Mouse (Mus musculus): ENCODE measurements around the gene Bmp6.

The Bmp6 gene

GRCm38 (mm10) chr13:38344713-38345430 is at the start of gene Bmp6:
Bmp6 (plus strand) TSS chr13:38345107.
- DNase-seq (ENCODE audit: low read depth, low spot score): peak; percentile 94

GRCm38 (mm10) chr13:38296166-38296565 is 48.7 kb upstream of the Bmp6 start:
- DNase-seq (ENCODE audit: low read depth, low spot score): no peak

- DNase-seq (ENCODE audit: low read depth, low spot score): no peak
Observed at GRCm38 (mm10) chr13:38296601-38297000, 48.3 kb upstream of the Bmp6 start.

DNA sequence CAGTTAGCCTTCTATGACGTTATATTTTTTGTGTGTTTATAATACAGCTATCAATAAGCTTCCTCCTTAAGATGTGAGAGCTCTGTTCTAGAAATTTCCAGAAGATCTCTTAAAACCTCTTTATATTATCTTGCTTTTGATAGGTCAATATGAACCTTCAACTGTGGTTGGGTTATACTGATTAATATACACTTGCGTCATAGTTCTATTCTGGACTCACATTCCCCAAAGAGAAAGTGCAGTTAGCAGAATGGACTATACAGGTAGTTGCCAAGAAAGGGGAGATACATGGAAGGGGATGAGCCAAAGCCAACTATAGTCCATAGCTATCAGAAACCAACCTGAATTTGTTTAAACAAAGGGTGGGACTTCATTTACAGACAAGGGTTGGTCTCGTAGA is 33.8 kb upstream of the Bmp6 start:
- DNase-seq (ENCODE audit: low read depth, low spot score): no peak

DNA sequence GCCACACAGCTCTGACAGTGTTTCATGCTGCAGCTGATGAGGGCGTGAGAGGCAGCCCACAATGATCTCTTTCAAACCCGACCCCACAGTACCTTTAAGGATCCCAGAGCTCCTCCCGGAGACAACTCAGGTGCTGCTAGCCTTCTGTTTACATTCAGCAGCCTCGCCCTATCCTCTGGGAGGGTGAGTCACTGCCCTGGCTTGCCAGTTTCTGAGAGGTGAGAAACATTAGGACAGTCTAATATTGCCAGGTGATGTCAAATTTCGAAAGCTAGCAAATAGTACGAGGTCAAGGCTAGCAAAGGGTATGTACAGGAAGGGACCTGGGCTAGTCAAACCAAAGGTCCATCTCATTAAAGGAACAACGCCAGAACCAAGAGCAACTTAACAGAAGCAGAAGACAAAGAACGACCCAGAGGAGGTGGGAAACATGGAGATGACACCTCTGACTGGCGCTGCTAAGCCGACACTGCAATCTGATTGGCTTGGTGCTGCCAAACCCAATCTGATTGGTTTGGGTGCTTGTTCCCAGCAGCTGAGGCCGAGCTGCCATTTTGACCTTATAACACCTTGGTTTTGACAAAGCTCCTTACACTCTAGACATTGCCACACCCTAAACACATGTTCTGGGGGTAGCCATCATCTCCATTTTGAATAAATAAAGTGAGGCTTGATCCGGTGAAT is 32.4 kb upstream of the Bmp6 start:
- DNase-seq (ENCODE audit: low read depth, low spot score): peak; percentile 65

DNA sequence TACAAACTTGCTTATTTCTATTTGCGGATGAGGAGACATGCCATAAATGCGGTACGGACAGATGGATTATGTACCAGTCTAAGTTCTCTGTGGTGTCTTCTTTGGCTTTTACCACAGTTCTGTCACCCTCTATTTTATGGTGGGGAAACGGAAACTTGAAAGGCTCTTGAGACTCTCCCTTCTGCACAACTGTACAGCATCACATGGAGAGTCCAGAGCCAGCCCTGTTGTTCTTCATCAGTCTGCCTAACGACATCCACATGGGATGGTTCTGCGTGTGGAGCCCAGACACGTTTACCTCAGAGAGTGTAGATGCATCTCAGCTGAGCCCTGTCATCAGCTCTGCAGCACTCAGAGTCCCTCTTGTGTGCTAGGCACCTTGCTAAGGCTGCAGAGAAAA is 30.3 kb upstream of the Bmp6 start:
- DNase-seq (ENCODE audit: low read depth, low spot score): no peak

DNA sequence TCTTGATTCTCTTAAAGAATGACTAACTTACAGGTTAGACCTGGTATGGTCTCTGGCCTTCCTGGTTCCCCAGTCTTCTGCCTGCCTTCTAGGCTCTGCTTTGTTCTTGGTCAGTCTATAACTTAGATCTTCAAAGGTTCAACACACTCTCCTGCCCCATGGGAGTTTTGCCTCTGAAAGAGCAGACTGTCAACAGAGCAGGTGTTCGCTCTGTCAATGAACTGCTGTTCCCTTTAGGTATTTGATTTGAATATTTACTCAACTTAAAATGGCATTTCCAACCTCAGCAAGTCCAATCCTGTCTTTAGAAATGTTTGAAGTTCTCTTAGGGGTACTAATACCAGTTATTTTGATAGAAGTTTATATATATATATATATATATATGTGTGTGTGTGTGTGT is 26.5 kb upstream of the Bmp6 start:
- DNase-seq (ENCODE audit: low read depth, low spot score): no peak

DNA sequence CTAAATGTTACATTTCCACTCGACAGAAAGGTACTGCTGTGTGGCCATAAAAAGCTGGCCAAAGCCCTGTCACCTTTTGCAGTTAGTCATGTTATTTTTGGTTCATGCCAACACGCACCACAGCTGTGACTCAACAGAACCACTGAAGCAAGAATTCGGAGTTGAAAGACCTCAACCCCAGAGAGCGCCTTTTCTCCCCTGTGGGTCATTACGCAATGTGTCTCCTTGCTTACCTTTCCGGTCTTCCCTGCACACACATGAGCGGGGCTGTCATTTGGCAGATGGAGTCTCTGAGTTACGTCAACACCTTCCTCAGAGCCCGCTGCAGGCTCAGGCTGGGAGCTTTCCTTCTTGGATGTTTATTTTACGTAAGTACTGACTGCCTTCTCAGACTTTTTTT is 24.6 kb upstream of the Bmp6 start:
- DNase-seq (ENCODE audit: low read depth, low spot score): no peak

DNA sequence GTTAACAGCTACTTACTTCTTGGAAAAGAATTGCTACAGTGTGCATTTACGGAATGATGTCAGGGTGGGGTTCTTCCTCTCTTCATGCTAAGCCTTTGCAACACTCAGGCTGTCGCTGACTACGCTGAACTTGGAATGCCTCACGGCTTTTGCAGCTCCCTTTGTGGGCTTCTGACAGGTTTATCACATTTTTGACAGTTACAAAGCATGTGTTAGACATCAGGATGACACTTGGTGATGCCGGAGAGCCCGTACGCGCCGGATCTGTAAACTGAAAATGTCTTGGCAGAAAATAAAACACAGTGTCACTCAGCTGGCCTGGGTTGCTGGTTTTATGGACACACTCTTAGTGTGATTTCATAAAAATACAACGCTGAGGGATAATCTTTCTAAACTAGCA is 20.5 kb upstream of the Bmp6 start:
- DNase-seq (ENCODE audit: low read depth, low spot score): no peak

DNA sequence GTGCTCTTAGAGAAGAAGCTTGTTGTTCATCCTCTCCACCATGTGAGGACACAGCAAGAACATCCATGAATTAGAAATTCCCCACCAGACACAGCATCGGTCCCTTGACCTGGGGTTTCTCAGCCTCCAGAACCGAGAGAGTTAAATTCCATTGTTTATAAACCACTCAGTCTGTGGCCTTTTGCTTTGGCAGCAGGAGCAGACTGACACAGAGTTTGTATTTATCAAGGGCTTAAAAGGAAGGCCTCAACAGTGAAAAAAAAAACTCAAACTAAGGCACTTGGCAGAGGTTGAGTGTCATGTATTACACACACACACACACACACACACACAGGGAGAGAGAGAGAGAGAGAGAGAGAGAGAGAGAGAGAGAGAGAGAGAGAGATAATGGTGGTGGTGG is 17.5 kb upstream of the Bmp6 start:
- DNase-seq (ENCODE audit: low read depth, low spot score): no peak

DNA sequence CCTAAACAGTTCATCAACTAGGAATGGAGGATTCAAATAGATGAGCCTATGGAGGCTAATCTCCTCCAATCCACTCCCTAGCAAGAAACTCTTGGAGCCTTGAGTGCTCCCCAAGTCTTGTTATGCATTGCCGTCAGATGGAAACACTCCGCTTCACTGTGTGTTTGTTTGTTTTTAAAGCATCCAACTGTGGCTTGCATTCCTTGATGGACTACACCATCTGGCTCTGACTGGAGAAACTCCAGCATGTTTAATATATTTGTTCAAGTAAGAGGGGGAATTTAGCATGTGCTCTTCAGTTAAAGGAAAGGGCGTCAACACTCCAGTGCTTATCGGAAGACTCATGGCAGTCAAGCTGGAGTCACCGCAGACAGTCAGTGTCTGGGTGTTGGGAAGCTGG is 11.4 kb upstream of the Bmp6 start:
- DNase-seq (ENCODE audit: low read depth, low spot score): no peak

DNA sequence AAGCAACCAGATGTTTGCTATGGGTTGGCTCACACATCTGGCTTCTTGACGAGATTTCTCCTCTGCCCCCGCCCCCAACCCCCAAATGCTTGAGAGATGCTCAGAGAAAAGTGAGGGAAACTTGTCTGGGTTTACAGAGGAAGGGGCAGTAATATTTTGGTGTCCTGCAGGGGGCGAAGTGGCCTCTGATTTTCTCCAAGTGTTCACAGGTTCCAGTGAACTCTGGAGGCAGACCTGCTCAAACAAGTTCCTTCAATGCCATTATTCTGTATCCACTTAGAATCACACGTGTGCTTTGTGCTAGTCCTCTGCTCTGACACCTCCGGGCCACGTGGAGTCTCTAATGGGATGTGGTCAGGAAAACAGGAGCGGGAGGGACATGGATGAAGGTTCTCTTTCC is 2.3 kb upstream of the Bmp6 start:
- DNase-seq (ENCODE audit: low read depth, low spot score): peak; percentile 68

GRCm38 (mm10) chr13:38343202-38343601 is 1.7 kb upstream of the Bmp6 start:
- DNase-seq (ENCODE audit: low read depth, low spot score): peak; percentile 45

DNA sequence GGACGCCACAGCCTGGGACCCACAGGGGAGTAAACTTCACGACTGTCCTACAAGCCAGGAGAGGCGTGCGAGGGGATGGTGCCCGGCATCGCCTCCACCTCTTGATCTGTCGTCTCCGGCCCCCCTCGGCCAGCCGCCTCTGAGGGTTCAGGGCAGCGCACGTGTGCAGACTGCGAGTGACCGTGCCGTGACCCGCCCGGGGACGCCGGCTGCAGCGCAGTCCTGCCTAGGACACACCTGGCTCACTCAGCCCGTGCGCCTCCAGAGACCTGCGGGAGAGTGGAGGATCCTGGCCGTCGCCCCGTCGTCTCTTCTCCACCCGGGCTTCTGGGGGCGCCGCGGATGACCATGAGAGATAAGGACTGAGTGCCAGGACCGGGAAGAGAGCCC is 519 bp downstream of the Bmp6 start:
- DNase-seq (ENCODE audit: low read depth, low spot score): no peak

- peak; percentile 35 for DNase-seq (ENCODE audit: low read depth, low spot score)
Observed at GRCm38 (mm10) chr13:38346096-38346915, 1.4 kb downstream of the Bmp6 start.

- peak; percentile 79 for DNase-seq (ENCODE audit: low read depth, low spot score)
Observed at GRCm38 (mm10) chr13:38347021-38347774, 2.3 kb downstream of the Bmp6 start.

- no peak for DNase-seq (ENCODE audit: low read depth, low spot score)
Observed at GRCm38 (mm10) chr13:38347775-38348135, 2.8 kb downstream of the Bmp6 start.

GRCm38 (mm10) chr13:38349046-38349445 is 4.1 kb downstream of the Bmp6 start:
- DNase-seq (ENCODE audit: low read depth, low spot score): no peak

- DNase-seq (ENCODE audit: low read depth, low spot score): no peak
Observed at GRCm38 (mm10) chr13:38349818-38350217, 4.9 kb downstream of the Bmp6 start.

- no peak for DNase-seq (ENCODE audit: low read depth, low spot score)
Observed at GRCm38 (mm10) chr13:38351996-38352395, 7.1 kb downstream of the Bmp6 start.

- DNase-seq (ENCODE audit: low read depth, low spot score): no peak
Observed at GRCm38 (mm10) chr13:38352986-38353385, 8.1 kb downstream of the Bmp6 start.
